Mouse (Mus musculus) megakaryocyte, embryonic 14.5 days (primary cell): ENCODE measurements around the gene Cit.

Experiments used
- FLI1 ChIP-seq: IDR thresholded peaks from 2 replicates; pipeline ENCODE4 v1.6.1; 2012; ENCODE audit warnings: low read length, inconsistent platforms, mixed read lengths
- GATA1 ChIP-seq: IDR thresholded peaks from 3 replicates; pipeline ENCODE4 v1.6.1; 2012; ENCODE audit warnings: mixed read lengths, low read length, inconsistent platforms, borderline replicate concordance

- TF ChIP-seq GATA1 (no peak), FLI1 (no peak)
Measured at GRCm38 (mm10) chr5:116016542-116016941, 171.5 kb downstream of the Cit start.
